Mouse (Mus musculus) bone marrow, adult 2 months (tissue): Measurements from ENCODE around the gene Lpar1.

Experiments
- CTCF ChIP-seq: fragments of 200-500 bp; IDR thresholded peaks from 2 replicates; pipeline ENCODE4 v1.5.1; 2011; ENCODE audit warnings: low read length, control low read depth; ENCODE audit not compliant: control insufficient read depth, insufficient read depth
- POLR2A ChIP-seq: fragments of 200-500 bp; IDR thresholded peaks from 2 replicates; pipeline ENCODE4 v1.6.1; 2011; ENCODE audit warnings: low read depth, mild to moderate bottlenecking, control low read depth, low read length, borderline replicate concordance; ENCODE audit not compliant: control insufficient read depth

- TF ChIP-seq CTCF (no peak), POLR2A (no peak)
These were observed 115.0 kb downstream of the Lpar1 start for GRCm38 (mm10) chr4:58438654-58439053.
